Mouse (Mus musculus): Measurements from ENCODE around the gene Plin1. TPM values are rescaled to one million over a fixed set of nuclear protein-coding genes. Genes with fewer than 3 reads are reported as not detected.
A peak's percentile ranks its signal among the peaks of the same experiment; 100 is the strongest.

Gene Plin1
- polyA plus RNA-seq, 1 experiment from 2014 or later: not detected

DNA sequence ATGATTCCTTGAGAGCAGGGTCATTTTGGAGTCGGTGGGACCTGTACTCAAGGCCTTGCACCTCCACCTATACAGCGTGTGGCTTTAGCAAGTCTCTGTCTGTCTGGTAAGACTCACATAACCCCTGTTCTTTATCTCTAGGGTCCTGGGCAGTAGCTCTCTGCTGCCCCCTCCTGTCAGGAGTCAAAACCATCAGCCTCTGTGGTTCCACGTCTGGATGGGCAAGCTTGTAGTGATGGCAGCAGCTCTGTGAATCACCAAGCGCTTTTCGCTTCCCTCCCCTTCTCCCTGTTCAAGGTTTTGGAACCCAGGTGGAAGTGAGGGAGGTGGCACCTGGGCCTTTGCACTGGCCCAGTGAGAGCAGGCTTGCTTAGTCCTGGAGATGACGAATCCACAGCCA, 4.5 kb downstream of the Plin1 start:
- Histone ChIP-seq H3K36me3 (no peaks in the 10 kb centered on the region), H3K4me3 (no peak overlapping the region), H3K27ac (no peak overlapping the region), H3K9me3 (replicated peaks) (no peaks in the 10 kb centered on the region), H3K27me3 (ENCODE audit: low read depth, poor library complexity, severe bottlenecking) (peaks cover 55% of the 10 kb centered on the region), H3K4me1 (peaks cover 5% of the 10 kb centered on the region; the same call in 1 of the 2 replicates)
- WGBS: 29% methylated on average over 6 of the region's 6 CpGs
- DNase-seq (ENCODE audit: low spot score): peak; percentile 77

DNA sequence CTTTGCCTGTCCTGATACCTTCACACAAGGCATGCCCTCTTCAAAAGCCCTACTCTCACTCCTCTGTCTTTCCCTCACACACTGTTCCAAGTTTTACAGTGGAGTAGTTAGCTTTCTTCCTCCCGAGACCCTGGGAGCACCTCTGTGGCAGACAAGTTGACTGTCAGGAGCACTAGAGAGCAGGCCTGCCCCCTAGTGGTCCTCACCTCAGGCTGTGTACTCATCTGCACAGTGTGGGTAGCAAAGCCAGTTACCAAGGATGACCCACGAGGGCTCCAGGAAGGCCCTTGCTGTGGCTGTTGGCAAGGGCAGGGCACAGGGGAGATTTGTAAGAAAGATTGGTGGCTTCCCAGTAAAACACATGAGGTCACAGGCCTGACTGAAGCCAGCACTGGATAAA, 5.6 kb downstream of the Plin1 start:
- WGBS: 20% methylated on average over 2 of the region's 2 CpGs

DNA sequence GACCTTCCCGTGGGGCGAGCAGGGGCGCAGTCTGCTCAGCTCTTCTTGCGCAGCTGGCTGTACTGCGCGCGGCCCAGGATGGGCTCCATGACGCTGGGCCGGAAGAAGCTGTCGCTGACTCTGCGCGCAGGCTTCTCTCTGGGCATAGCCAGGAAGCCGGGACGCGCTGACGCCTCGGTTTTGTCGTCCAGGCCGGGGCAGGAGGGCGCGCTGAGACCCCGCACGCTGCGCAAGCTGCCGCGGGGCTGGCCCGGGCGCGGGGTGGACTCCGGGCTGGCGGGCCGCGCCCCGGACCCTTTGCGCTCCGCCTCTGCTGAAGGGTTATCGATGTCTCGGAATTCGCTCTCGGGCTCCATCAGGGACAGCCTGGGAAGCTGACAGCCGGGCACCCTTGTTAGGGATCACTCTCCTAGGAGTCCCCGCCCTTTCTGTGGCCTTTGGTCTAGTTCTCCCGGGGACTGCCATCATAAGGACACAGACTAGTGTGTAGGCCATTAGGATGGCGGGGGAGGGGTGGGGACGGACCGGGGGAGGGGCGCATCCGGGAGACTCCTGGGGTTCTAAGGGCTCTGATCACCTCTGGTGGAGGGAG, 11.2 kb downstream of the Plin1 start:
- Histone ChIP-seq H3K27ac (peak overlapping the region; percentile 82), H3K4me1 (peaks cover 13% of the 10 kb centered on the region), H3K36me3 (no peaks in the 10 kb centered on the region), H3K9me3 (replicated peaks) (no peaks in the 10 kb centered on the region), H3K4me3 (peak overlapping the region; percentile 73), H3K27me3 (ENCODE audit: low read depth, poor library complexity, severe bottlenecking) (peaks cover 63% of the 10 kb centered on the region)
- DNase-seq (ENCODE audit: low spot score): peak; percentile 75
- under 1% methylated on average over 48 of the region's 48 CpGs for WGBS

More for the DNA sequence above, 5.6 kb downstream of the Plin1 start:
- no peaks in the 10 kb centered on the region for H3K36me3 ChIP-seq
- peaks cover 66% of the 10 kb centered on the region for H3K27me3 ChIP-seq (ENCODE audit: low read depth, poor library complexity, severe bottlenecking)
- peaks cover 6% of the 10 kb centered on the region for H3K4me1 ChIP-seq
- H3K27ac ChIP-seq: no peak overlapping the region
- DNase-seq (ENCODE audit: low spot score): peak; percentile 65
- H3K9me3 ChIP-seq (replicated peaks): no peaks in the 10 kb centered on the region
- H3K4me3 ChIP-seq: no peak overlapping the region

GRCm38 (mm10) chr7:79715187-79715981, 17.3 kb downstream of the Plin1 start, which contains the start of gene Kif7:
Gene Kif7 (minus strand): TSS chr7:79715720.
- Histone ChIP-seq H3K36me3 (peaks cover 14% of the 10 kb centered on the region), H3K27ac (peak within 1 kb of the TSS; percentile 87), H3K9me3 (replicated peaks) (no peaks in the 10 kb centered on the region), H3K4me3 (peak within 1 kb of the TSS; percentile 92), H3K4me1 (peaks cover 22% of the 10 kb centered on the region), H3K27me3 (ENCODE audit: low read depth, poor library complexity, severe bottlenecking) (peaks cover 32% of the 10 kb centered on the region)
- peak; percentile 94 for DNase-seq (ENCODE audit: low spot score)
- under 1% methylated on average over 40 of the region's 55 CpGs for WGBS

DNA sequence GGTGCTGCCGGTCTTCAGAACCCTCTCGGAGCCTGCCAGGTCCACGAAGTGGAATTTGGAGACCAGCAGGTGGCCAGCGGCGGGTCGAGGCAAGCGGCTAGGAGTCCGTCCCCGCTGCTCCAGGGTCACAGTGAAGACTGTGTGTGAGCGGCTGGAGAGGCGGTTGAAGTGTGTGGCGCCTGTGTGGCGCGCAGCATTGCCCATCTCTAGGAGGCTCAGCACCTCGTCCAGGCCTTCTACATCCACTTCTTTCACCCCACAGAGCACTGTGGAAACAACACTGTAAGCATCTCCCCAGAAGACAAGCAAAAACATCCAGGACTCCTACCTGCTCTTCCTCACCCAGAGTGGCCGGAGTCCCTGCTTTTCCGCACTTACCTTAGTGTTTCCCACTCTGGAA, 21.9 kb downstream of the Plin1 start:
- no peak for DNase-seq (ENCODE audit: low spot score)
- H3K9me3 ChIP-seq (replicated peaks): no peaks in the 10 kb centered on the region
- H3K36me3 ChIP-seq: peaks cover 47% of the 10 kb centered on the region
- H3K27me3 ChIP-seq (ENCODE audit: low read depth, poor library complexity, severe bottlenecking): peaks cover 38% of the 10 kb centered on the region
- H3K27ac ChIP-seq: no peak overlapping the region
- peaks cover 24% of the 10 kb centered on the region for H3K4me1 ChIP-seq
- peak overlapping the region; percentile 54 for H3K4me3 ChIP-seq
- WGBS: 26% methylated on average over 17 of the region's 17 CpGs

DNA sequence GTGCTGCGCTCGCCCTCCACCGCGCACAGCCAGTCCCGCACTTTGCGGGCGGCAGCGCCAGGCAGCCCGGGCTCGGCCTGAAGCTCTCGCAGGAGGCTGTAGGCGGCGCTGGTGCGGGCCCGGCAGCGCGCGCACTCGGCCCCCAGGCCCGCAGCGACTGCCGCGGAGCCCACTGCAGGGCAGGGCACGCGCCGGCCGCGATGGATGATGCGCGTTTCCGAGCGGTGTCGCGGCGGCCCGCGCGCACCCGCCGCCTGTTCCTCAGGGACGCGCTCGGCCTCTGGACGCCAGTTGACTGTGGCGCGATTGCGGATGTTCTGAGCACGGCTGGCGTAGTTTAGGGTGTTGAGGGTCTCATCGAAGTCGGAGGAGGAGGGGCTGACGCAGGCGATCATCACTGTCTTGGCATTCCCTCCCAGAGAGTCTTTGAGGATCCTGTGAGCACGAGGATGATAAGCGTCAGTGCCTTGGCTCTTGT, 22.5 kb downstream of the Plin1 start:
- peaks cover 54% of the 10 kb centered on the region for H3K36me3 ChIP-seq
- peaks cover 38% of the 10 kb centered on the region for H3K27me3 ChIP-seq (ENCODE audit: low read depth, poor library complexity, severe bottlenecking)
- peak overlapping the region; percentile 54 for H3K4me3 ChIP-seq
- peak overlapping the region; percentile 50; the same call in 1 of the 2 replicates for H3K27ac ChIP-seq
- WGBS: 2% methylated on average over 55 of the region's 55 CpGs
- DNase-seq (ENCODE audit: low spot score): peak; percentile 79
- no peaks in the 10 kb centered on the region for H3K9me3 ChIP-seq (replicated peaks)
- H3K4me1 ChIP-seq: peaks cover 18% of the 10 kb centered on the region

GRCm38 (mm10) chr7:79705210-79705609, 27.5 kb downstream of the Plin1 start:
- peaks cover 5% of the 10 kb centered on the region for H3K4me1 ChIP-seq
- H3K4me3 ChIP-seq: no peak overlapping the region
- peaks cover 20% of the 10 kb centered on the region for H3K27me3 ChIP-seq (ENCODE audit: low read depth, poor library complexity, severe bottlenecking)
- WGBS: 91% methylated on average over 5 of the region's 5 CpGs
- H3K27ac ChIP-seq: no peak overlapping the region
- no peak for DNase-seq (ENCODE audit: low spot score)
- H3K9me3 ChIP-seq (replicated peaks): no peaks in the 10 kb centered on the region
- peaks cover 88% of the 10 kb centered on the region for H3K36me3 ChIP-seq

DNA sequence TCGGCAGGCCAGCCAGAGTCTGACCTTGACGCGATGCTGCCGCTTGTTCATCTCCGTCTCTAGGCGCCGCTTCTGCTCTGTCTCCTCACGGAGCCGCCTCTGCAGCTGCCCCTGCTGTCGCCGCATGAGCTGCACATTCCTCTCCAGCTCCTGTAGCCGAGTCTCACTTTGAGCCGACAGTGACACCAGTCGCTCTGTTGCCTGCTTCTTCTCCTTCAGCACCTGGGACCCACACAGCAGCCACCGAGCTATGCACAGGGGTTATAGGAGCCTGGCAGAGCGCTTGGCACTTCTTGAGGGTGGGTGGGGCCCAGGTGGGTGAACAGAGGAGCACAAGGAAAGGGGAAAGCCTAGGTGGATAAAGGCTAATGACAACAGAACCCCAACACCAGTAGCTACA, 29.9 kb downstream of the Plin1 start:
- peaks cover 99% of the 10 kb centered on the region for H3K36me3 ChIP-seq
- WGBS: 82% methylated on average over 16 of the region's 16 CpGs
- H3K27ac ChIP-seq: no peak overlapping the region
- H3K27me3 ChIP-seq (ENCODE audit: low read depth, poor library complexity, severe bottlenecking): no peaks in the 10 kb centered on the region
- H3K9me3 ChIP-seq (replicated peaks): no peaks in the 10 kb centered on the region
- DNase-seq (ENCODE audit: low spot score): no peak
- H3K4me1 ChIP-seq: no peaks in the 10 kb centered on the region
- H3K4me3 ChIP-seq: no peak overlapping the region

DNA sequence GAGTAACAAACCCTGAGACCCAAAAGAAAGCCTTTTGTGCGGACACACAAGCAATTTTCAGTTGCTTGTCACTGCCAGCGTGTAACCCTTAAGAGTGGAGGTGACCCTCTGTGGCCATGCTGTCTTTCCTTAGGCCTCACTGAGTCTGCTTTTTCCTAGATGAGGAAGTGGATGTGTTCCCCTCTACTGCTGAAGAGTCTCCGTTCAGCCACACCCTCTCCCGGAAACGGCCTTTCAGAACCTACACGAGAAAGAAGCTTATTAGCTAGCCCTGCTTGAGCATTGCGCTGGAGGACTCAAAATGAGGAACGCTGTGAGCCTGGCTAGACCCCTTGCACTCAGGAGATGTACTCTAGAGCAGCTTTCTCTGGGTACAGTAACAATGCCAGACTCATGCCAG, 36.2 kb downstream of the Plin1 start:
- H3K4me1 ChIP-seq: no peaks in the 10 kb centered on the region
- no peak overlapping the region for H3K27ac ChIP-seq
- 89% methylated on average over 8 of the region's 8 CpGs for WGBS
- DNase-seq (ENCODE audit: low spot score): no peak
- H3K9me3 ChIP-seq (replicated peaks): no peaks in the 10 kb centered on the region
- H3K4me3 ChIP-seq: no peak overlapping the region
- peaks cover 100% of the 10 kb centered on the region for H3K36me3 ChIP-seq
- no peaks in the 10 kb centered on the region for H3K27me3 ChIP-seq (ENCODE audit: low read depth, poor library complexity, severe bottlenecking)

DNA sequence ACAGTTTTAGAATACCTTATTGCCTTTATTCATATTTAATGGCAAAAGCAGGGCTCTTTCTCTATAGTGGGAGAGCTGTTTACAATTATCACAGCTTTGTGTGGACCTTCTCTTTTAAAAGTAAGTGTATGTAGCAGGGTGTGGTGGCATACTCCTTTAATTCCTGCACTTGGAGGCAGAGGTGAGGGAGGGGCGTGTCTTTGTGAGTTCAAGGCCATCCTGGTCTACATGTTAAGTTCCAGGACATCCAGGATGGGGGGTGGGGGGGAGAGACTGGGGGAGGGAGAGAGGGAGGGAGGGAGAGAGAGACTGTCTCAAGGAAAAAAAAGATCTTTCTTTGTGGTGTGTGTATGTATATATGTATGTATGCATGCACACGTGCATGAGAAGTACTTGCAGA, 52.5 kb downstream of the Plin1 start:
- Histone ChIP-seq H3K36me3 (peaks cover 100% of the 10 kb centered on the region), H3K4me3 (no peak overlapping the region), H3K27ac (no peak overlapping the region), H3K4me1 (no peaks in the 10 kb centered on the region), H3K9me3 (replicated peaks) (no peaks in the 10 kb centered on the region), H3K27me3 (ENCODE audit: low read depth, poor library complexity, severe bottlenecking) (no peaks in the 10 kb centered on the region)
- DNase-seq (ENCODE audit: low spot score): no peak
- 96% methylated on average over 2 of the region's 2 CpGs for WGBS

GRCm38 (mm10) chr7:79679186-79679585, 53.5 kb downstream of the Plin1 start:
- H3K9me3 ChIP-seq (replicated peaks): no peaks in the 10 kb centered on the region
- H3K4me3 ChIP-seq: no peak overlapping the region
- H3K27me3 ChIP-seq (ENCODE audit: low read depth, poor library complexity, severe bottlenecking): no peaks in the 10 kb centered on the region
- peaks cover 100% of the 10 kb centered on the region for H3K36me3 ChIP-seq
- no peaks in the 10 kb centered on the region for H3K4me1 ChIP-seq
- DNase-seq (ENCODE audit: low spot score): no peak
- no peak overlapping the region for H3K27ac ChIP-seq

- peaks cover 100% of the 10 kb centered on the region for H3K36me3 ChIP-seq
- H3K4me1 ChIP-seq: no peaks in the 10 kb centered on the region
- WGBS: 91% methylated on average over 4 of the region's 4 CpGs
- no peaks in the 10 kb centered on the region for H3K9me3 ChIP-seq (replicated peaks)
- no peak for DNase-seq (ENCODE audit: low spot score)
- no peak overlapping the region for H3K27ac ChIP-seq
- no peaks in the 10 kb centered on the region for H3K27me3 ChIP-seq (ENCODE audit: low read depth, poor library complexity, severe bottlenecking)
- H3K4me3 ChIP-seq: no peak overlapping the region
Measured at GRCm38 (mm10) chr7:79670900-79671604, 61.7 kb downstream of the Plin1 start.

Measured in limb, embryonic 10.5 days (tissue).